Mouse (Mus musculus) liver, adult 2 months (tissue): ENCODE results near the gene Kiss1.

Source experiments
- CTCF ChIP-seq: fragments of 200-500 bp; IDR thresholded peaks from 2 replicates; pipeline ENCODE4 v1.5.1; 2011; ENCODE audit warnings: low read depth, low read length, control low read depth
- POLR2A ChIP-seq: fragments of 200-500 bp; IDR thresholded peaks from 2 replicates; pipeline ENCODE4 v1.6.1; 2011; ENCODE audit warnings: low read length, control low read depth; ENCODE audit not compliant: insufficient read depth; ENCODE audit errors: extremely low read depth

- TF ChIP-seq CTCF = peak; percentile 34; the same call in 1 of the 2 replicates
- TF ChIP-seq POLR2A = no peak
These were observed 4.5 kb upstream of the Kiss1 start for GRCm38 (mm10) chr1:133317149-133317548.
